Mouse (Mus musculus): ENCODE measurements around the gene Mto1.

DNA sequence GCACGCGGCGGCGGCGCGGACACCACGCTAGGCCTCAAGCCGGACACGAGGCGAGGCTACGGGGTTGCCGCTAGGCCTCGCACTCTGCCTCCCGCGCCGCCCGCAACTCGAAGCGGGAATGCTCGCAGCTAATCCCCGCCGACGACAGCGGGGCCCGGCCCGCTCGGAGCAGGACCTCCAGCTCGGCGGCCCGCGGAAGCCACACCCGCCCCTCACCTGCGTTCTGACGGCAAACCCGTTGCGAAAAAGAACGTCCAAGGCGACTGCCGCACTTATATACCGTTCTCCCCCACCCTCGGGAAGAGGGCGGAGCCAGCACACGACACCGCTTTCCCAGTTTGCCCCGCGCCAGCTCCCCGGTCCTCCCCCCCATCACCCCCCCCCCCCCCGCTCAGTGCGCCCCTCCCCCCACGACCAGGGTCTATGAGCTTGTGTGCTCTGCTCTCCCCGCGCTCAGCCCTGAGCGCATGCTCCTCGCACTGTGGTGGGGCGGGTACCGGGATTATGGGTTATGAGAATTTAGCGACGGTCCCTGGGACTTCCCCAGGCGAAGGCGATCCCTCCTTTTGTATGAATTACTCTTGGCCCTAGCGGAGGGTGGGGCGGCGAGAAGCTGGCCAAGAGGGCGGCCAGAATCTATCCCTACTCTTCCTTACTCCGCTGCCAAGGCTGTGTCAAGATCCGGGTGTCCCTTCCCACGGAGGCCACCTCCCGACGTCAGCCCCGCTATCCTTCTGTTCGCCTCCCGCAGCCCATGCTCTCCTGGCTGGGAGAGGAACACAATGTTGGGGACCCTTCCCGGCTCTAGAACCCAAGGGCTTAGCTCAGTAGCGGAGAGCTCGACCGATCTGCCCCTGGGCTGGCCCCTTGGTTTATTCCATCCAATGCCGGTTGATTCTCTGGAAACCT, 33.7 kb downstream of the Mto1 start:
- TF ChIP-seq MXI1 (IDR thresholded peaks at IDR 0.05; ENCODE audit: low read depth, low read length) (peak; percentile 59; the same call in 1 of the 2 replicates), CTCF (conservative IDR thresholded peaks at IDR 0.05 in 1 of 2, IDR thresholded peaks at IDR 0.05 in 1 of 2; ENCODE audit: low read depth in 2 of 2, low read length in 2 of 2) (no peak), POLR2A (IDR thresholded peaks at IDR 0.05; ENCODE audit: low read depth, low read length) (peak; percentile 99), SMC3 (IDR thresholded peaks at IDR 0.05; ENCODE audit: low read depth, low read length) (no peak), EP300 (IDR thresholded peaks at IDR 0.05; ENCODE audit: low read length) (peak; percentile 20; the same call in 1 of the 2 replicates), ZMIZ1 (IDR thresholded peaks at IDR 0.05; ENCODE audit: low read depth, low read length) (peak; percentile 100), ELF1 (IDR thresholded peaks at IDR 0.05; ENCODE audit: low read depth, low read length) (peak; percentile 67), ZC3H11A (IDR thresholded peaks at IDR 0.05; ENCODE audit: low read depth, low read length) (no peak), TCF12 (IDR thresholded peaks at IDR 0.05; ENCODE audit: low read depth, low read length) (peak; percentile 96), USF1 (IDR thresholded peaks at IDR 0.05; ENCODE audit: low read depth, low read length) (no peak), POLR2AphosphoS2 (IDR thresholded peaks at IDR 0.05; ENCODE audit: low read depth, low read length) (peak; percentile 97), JUND (conservative IDR thresholded peaks at IDR 0.05; ENCODE audit: low read depth, low read length) (no peak), MAX (IDR thresholded peaks at IDR 0.05; ENCODE audit: low read length) (peak; percentile 76)
